Mouse (Mus musculus) forebrain, embryonic 16.5 days (tissue): ENCODE data around the gene Zfp536. TPM values are rescaled to one million over a fixed set of nuclear protein-coding genes. Genes with fewer than 3 reads are reported as not detected.

Experiments used
- ATAC-seq: fragments of 200-750 bp; cut with Nextera tagmentation; 2 replicates; pipeline ENCODE4 v1.8.0; 2017; ENCODE audit warnings: mild to moderate bottlenecking, moderate library complexity
- H3K27ac ChIP-seq: fragments of 300-500 bp; sonication (generic); 2 replicates; pipeline ENCODE4 v1.5.1; 2014; ENCODE audit warnings: low read length, control low read depth
- H3K27me3 ChIP-seq: fragments of 300-500 bp; sonication (generic); replicated peaks from 2 replicates; pipeline ENCODE4 v1.6.1; 2014; ENCODE audit warnings: low read length; ENCODE audit not compliant: control insufficient read depth, insufficient read depth
- H3K36me3 ChIP-seq: fragments of 300-500 bp; sonication (generic); 2 replicates; pipeline ENCODE4 v1.6.1; 2014; ENCODE audit not compliant: control insufficient read depth, insufficient read depth
- H3K4me1 ChIP-seq: fragments of 300-500 bp; sonication (generic); replicated peaks from 2 replicates; pipeline ENCODE4 v1.6.1; 2014; ENCODE audit warnings: low read length; ENCODE audit not compliant: control insufficient read depth, insufficient read depth
- H3K4me2 ChIP-seq: fragments of 300-500 bp; sonication (generic); 2 replicates; pipeline ENCODE4 v1.6.1; 2014; ENCODE audit warnings: mild to moderate bottlenecking, low read length, control low read depth
- H3K4me3 ChIP-seq: fragments of 300-500 bp; sonication (generic); replicated peaks from 2 replicates; pipeline ENCODE4 v1.5.1; 2014; ENCODE audit warnings: mild to moderate bottlenecking, low read length, control low read depth
- H3K9ac ChIP-seq: fragments of 300-500 bp; sonication (generic); replicated peaks from 2 replicates; pipeline ENCODE4 v1.6.1; 2014; ENCODE audit warnings: low read depth, low read length, control low read depth
- H3K9me3 ChIP-seq: fragments of 300-500 bp; sonication (generic); 2 replicates; pipeline ENCODE4 v1.6.1; 2016; ENCODE audit warnings: low read length; ENCODE audit not compliant: control insufficient read depth
- WGBS: fragments of 180-500 bp; shearing (Covaris S2); extraction: QIAGEN DNeasy Blood & Tissue Kit; methylation state at CpG from one replicate; pipeline ENCODE4 v1.1.7; 2014; 5-methylcytosine and 5-hydroxymethylcytosine counted together
- polyA plus RNA-seq: library from polyadenylated mRNA; unstranded; fragments of >200 nt; fragmentation: Nextera tagmentation; extraction: Ambion mirVana; gene quantifications from 2 replicates; pipeline ENCODE4 v1.2.1, GENCODE M21; 2015

Zfp536 gene
- polyA plus RNA-seq, 1 experiment from 2014 or later, result 31.1 TPM

- H3K36me3 ChIP-seq, result no peaks in the 10 kb centered on the region
- 0 out of 2 replicates have a peak overlapping the region, but pooled peaks have one; percentile 25 for H3K9ac ChIP-seq
- H3K27me3 ChIP-seq, result no peaks in the 10 kb centered on the region
- no peak overlapping the region for H3K4me3 ChIP-seq
- H3K27ac ChIP-seq, result peak overlapping the region; percentile 78
- ATAC-seq, result no peak
- H3K4me1 ChIP-seq, result peaks cover 31% of the 10 kb centered on the region
- H3K4me2 ChIP-seq, result no peak overlapping the region
- WGBS, result 16% methylated on average over 8 of the region's 8 CpGs
- H3K9me3 ChIP-seq, result no peaks in the 10 kb centered on the region
These were observed 147.7 kb downstream of the Zfp536 start for GRCm38 (mm10) chr7:37625758-37626157.

- peak overlapping the region; percentile 53 for H3K4me3 ChIP-seq
- H3K4me2 ChIP-seq, result peak overlapping the region; percentile 85
- peak; percentile 76 for ATAC-seq
- peak overlapping the region; percentile 70 for H3K9ac ChIP-seq
- H3K36me3 ChIP-seq, result no peaks in the 10 kb centered on the region
- WGBS, result under 1% methylated on average over 19 of the region's 20 CpGs
- H3K9me3 ChIP-seq, result no peaks in the 10 kb centered on the region
- H3K4me1 ChIP-seq, result peaks cover 31% of the 10 kb centered on the region
- H3K27me3 ChIP-seq, result no peaks in the 10 kb centered on the region
- peak overlapping the region; percentile 51 for H3K27ac ChIP-seq
These were observed 148.6 kb downstream of the Zfp536 start for GRCm38 (mm10) chr7:37624759-37625340.

GRCm38 (mm10) chr7:37623903-37624758 lies 149.3 kb downstream of the Zfp536 start:
- H3K9me3 ChIP-seq, result no peaks in the 10 kb centered on the region
- peak overlapping the region; percentile 70 for H3K9ac ChIP-seq
- H3K4me3 ChIP-seq, result peak overlapping the region; percentile 53
- H3K27ac ChIP-seq, result peak overlapping the region; percentile 51
- H3K36me3 ChIP-seq, result no peaks in the 10 kb centered on the region
- H3K4me2 ChIP-seq, result peak overlapping the region; percentile 85
- H3K27me3 ChIP-seq, result no peaks in the 10 kb centered on the region
- H3K4me1 ChIP-seq, result peaks cover 36% of the 10 kb centered on the region
- ATAC-seq, result peak; percentile 58
- under 1% methylated on average over 52 of the region's 62 CpGs for WGBS

GRCm38 (mm10) chr7:37619254-37619653 lies 154.2 kb downstream of the Zfp536 start:
- Histone ChIP-seq H3K27me3 (no peaks in the 10 kb centered on the region), H3K4me1 (peaks cover 13% of the 10 kb centered on the region), H3K9me3 (no peaks in the 10 kb centered on the region), H3K9ac (no peak overlapping the region), H3K27ac (no peak overlapping the region), H3K4me3 (no peak overlapping the region), H3K36me3 (no peaks in the 10 kb centered on the region), H3K4me2 (no peak overlapping the region)
- 14% methylated on average over 7 of the region's 7 CpGs for WGBS
- ATAC-seq, result peak; percentile 37; the same call in 1 of the 2 replicates

- H3K4me3 ChIP-seq, result no peak overlapping the region
- no peak overlapping the region for H3K9ac ChIP-seq
- WGBS, result 100% methylated on average over 2 of the region's 2 CpGs
- H3K27me3 ChIP-seq, result no peaks in the 10 kb centered on the region
- no peak for ATAC-seq
- H3K27ac ChIP-seq, result no peak overlapping the region
- H3K36me3 ChIP-seq, result no peaks in the 10 kb centered on the region
- H3K9me3 ChIP-seq, result no peaks in the 10 kb centered on the region
- no peak overlapping the region for H3K4me2 ChIP-seq
- H3K4me1 ChIP-seq, result peaks cover 5% of the 10 kb centered on the region
These were observed 155.6 kb downstream of the Zfp536 start for GRCm38 (mm10) chr7:37617880-37618279.

- Histone ChIP-seq H3K4me2 (no peak overlapping the region), H3K9ac (no peak overlapping the region), H3K4me1 (peaks cover 5% of the 10 kb centered on the region), H3K27me3 (no peaks in the 10 kb centered on the region), H3K9me3 (no peaks in the 10 kb centered on the region), H3K27ac (no peak overlapping the region), H3K4me3 (no peak overlapping the region), H3K36me3 (no peaks in the 10 kb centered on the region)
- no peak for ATAC-seq
- WGBS, result 87% methylated on average over 4 of the region's 4 CpGs
These were observed 157.5 kb downstream of the Zfp536 start for GRCm38 (mm10) chr7:37615932-37616331.

- WGBS, result 79% methylated on average over 10 of the region's 10 CpGs
- Histone ChIP-seq H3K4me3 (no peak overlapping the region), H3K27me3 (no peaks in the 10 kb centered on the region), H3K9ac (no peak overlapping the region), H3K4me1 (peaks cover 2% of the 10 kb centered on the region), H3K9me3 (no peaks in the 10 kb centered on the region), H3K4me2 (no peak overlapping the region), H3K36me3 (no peaks in the 10 kb centered on the region), H3K27ac (no peak overlapping the region)
- ATAC-seq, result no peak
These were observed 159.1 kb downstream of the Zfp536 start for GRCm38 (mm10) chr7:37614381-37614780.

GRCm38 (mm10) chr7:37608556-37608955 lies 164.9 kb downstream of the Zfp536 start:
- no peak for ATAC-seq
- WGBS, result 92% methylated on average over 14 of the region's 14 CpGs
- no peaks in the 10 kb centered on the region for H3K4me1 ChIP-seq
- no peak overlapping the region for H3K27ac ChIP-seq
- H3K9me3 ChIP-seq, result peaks cover 4% of the 10 kb centered on the region; the same call in 1 of the 2 replicates
- H3K27me3 ChIP-seq, result no peaks in the 10 kb centered on the region
- no peak overlapping the region for H3K4me3 ChIP-seq
- no peaks in the 10 kb centered on the region for H3K36me3 ChIP-seq
- H3K4me2 ChIP-seq, result no peak overlapping the region
- H3K9ac ChIP-seq, result no peak overlapping the region

GRCm38 (mm10) chr7:37607906-37608305 lies 165.5 kb downstream of the Zfp536 start:
- Histone ChIP-seq H3K27me3 (no peaks in the 10 kb centered on the region), H3K4me2 (no peak overlapping the region), H3K36me3 (no peaks in the 10 kb centered on the region), H3K27ac (no peak overlapping the region), H3K9me3 (peaks cover 4% of the 10 kb centered on the region; the same call in 1 of the 2 replicates), H3K4me3 (no peak overlapping the region), H3K4me1 (peaks cover 4% of the 10 kb centered on the region), H3K9ac (no peak overlapping the region)
- WGBS, result 94% methylated on average over 6 of the region's 6 CpGs
- no peak for ATAC-seq
